Mouse (Mus musculus) adrenal gland, postnatal 36 days (tissue): Measurements from ENCODE around the gene Rab4a. TPM values are rescaled to one million over a fixed set of nuclear protein-coding genes. Genes with fewer than 3 reads are reported as not detected.

Experiments used
- DNase-seq, 2 experiments: peaks; one replicate each; pipeline ENCODE4 v3.0.0; 2021; ENCODE audit warnings: mixed read lengths in 1 of 2
- long read RNA-seq, 2 experiments: library from polyadenylated mRNA; stranded (forward); transcript quantifications; one replicate each; pipeline ENCODE4 v2.0.0; 2021; ENCODE audit warnings: borderline sequencing depth in 2 of 2
- total RNA-seq, 2 experiments: library from RNA; stranded (reverse); gene quantifications; 2 replicates each; pipeline ENCODE4 v1.2.3; 2021

Rab4a gene
- 10 to 100 TPM; 23.2 to 34.6 TPM for total RNA-seq
- long read RNA-seq, experiment 1, transcript Rab4a-202 (8 exons, 1,419 nt), result major isoform, 38 of 47 reads
- long read RNA-seq, experiment 1, partial matches to known transcripts, result 0 of 47 reads
- long read RNA-seq, experiment 1, other reads (novel, unspliced or antisense), result 8 of 47 reads
- long read RNA-seq, experiment 2, transcript Rab4a-202 (8 exons, 1,419 nt), result major isoform, 16 of 20 reads
- long read RNA-seq, experiment 2, partial matches to known transcripts, result 1 of 20 reads
- long read RNA-seq, experiment 2, other reads (novel, unspliced or antisense), result 3 of 20 reads

DNA sequence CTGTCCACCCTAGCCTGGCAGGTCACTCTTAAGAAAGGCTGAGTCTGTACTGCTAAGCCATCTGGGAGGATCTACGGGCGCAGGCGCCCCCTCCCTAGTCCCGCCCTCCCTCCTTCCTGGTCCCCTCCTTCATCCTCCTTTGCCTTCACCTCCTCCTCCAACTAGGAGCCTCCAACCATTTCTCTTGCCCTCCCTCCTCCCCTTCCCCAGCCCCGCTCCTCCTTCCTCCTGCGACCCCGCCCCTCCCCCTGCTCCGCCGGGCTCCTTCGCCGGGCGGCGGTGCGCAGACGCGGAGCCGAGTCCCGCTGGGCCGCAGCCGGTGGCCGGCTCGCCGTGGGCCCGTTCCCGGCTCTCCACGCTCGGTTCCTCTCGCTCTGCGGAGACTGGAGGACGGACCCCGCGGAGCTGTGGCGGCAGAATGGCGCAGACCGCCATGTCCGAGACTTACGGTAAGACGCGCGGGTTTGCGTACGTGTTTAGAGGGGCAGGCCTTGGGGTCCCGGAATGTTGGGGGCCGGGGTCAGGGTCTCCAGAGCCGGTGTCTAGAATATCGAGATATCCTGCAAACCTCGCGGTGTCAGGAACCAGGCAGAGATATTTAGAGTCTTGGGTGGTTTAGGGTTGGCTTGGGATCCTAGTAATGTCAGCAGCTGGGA is at the start of gene Rab4a:
Gene Rab4a, plus strand, starts transcription at position 268 of the 656 bp plus-strand sequence.
- peak; percentile 89 to 96 for DNase-seq

DNA sequence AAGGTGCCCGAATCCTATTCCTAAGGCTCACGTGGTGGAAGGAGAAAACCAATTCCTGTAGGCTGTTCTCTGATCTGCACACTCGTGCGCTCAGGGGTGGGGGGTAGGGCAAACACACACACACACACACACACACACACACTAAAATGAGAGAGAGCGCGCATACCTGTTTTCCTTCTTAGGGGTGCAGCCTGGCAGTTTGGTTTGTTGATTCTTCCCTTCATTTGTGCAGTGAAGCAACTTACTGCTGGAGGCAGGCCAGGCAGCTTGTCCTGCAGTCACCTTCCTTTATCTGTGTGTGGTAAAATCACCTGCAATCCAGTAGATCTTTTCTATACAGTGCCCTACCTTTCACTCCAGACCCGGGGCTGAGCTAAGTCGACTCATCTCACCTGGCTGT is 48.9 kb upstream of the Rab4a start:
- no peak for DNase-seq

DNA sequence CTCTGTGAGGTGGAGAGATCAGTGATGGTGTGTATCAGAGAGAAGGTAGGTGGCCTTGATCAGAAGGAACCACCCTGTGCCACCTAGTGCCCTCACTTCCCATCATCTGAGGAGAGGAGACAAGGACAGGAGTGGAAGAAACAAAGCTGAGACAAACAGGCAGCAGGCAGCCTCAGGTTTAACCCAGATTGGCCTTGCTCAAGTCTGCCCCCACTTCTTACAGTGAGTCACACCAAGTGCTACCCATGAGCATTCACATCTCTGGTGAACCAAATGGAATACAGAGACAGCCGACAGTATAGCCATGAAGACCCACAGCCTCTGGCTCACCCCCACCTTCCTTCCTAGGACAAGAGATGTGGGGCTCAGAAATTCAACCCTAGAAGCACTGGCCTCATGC is 46.9 kb upstream of the Rab4a start:
- DNase-seq, result no peak

DNA sequence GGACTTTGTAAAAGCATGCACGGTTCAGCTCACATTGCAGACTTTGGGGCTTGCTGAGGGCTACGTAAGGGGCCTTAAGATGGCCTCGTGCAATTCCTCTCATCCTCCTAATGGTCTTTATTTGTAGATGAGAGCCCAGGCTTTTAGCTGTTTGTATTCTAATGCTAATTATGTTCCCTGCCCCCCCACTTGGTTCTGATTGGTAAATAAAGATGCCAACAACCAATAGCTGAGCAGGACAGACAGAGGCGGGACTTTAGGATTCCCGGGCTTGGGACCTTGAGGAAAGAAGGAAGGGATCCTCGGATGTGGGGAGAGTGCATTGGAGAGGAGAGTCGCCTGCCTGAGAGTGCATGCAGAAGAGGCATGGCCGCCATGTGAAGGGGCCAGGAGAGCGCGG is 45.9 kb upstream of the Rab4a start:
- DNase-seq, result no peak

DNA sequence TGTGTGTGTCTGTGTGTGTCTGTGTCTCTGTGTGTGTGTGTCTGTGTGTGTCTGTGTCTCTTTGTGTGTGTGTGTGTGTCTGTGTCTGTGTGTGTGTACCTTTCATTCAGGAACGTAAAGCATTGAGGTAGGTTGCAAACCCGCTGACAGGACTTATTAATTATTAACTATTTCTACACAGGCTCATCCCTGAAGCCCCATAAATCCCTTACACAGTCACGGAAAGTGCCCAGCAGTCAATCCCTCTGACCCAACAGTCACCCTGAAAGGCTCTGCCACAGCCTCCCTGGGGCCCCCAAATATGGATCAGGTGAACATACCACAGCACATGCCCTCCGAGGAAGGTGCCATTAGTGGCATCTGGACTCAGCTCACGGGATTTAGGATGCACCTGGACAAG is 45.2 kb upstream of the Rab4a start:
- no peak for DNase-seq

DNA sequence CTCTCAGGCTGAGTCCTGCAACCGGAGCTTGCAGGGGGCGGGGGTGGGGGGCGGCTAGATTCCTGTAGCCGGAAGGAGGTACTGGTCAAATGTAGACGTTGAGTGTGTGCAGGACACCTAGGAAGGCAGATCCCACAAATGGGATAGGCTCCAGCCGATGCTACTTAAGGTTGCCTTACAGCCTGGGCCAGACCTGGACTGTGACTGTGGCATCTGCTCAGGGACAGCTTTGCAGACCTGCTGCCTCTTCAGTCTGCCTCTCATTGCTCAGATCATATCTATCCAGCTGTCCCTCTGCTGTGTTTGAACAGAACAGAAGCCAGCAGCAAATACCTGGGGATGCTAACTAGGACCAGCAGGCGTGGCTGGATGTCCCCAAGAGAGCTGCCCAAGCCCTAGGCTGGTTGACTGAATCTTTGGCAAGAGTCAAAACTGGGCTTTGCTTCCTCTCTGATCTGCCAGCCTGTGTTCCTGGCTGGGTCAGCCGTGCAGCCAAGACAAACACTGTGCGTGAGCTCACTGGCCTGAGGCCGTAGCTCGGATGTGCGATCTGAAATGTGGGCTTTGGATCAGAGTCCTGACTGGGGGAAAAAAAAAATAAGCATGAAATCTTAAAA is 44.4 kb upstream of the Rab4a start:
- DNase-seq, result peak; percentile 66 to 78

DNA sequence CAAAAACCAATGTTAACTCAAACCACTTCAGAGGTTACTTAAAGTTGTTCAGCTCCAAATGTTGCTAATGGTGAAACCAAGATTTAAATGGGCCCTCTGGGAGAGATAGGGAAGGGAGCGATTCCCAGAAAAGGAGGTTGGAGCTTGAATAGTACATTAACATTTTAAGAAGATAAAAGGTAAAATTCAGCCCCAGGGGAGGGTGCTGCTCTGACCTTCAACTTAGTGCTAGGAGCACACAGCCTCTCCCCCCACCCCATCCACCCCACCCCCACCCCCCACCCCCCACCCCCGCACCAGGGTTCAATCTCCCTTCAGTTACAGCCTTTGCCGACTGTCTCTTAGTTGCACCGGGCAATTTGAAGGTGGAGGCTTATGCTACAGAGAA is 43.9 kb upstream of the Rab4a start:
- DNase-seq, result no peak

DNA sequence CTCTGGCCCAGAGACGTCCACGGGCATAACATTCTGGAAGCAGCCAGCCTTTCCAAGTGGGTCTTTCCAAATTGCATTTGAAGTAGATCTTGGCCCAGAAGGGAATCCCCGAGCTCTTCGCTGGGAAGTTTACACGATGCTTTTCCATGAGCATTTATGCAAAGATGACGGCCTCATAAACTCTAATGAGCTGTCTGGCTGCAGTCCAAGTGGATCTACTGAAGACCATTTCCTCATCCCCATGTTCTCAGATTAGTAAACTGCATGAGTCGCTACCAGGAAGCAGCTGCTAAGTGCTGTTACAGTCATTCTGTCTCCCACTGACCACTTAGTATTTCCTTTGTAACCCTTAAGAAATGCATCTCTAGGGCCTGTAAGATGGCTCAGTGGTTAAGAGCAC is 42.4 kb upstream of the Rab4a start:
- no peak for DNase-seq

DNA sequence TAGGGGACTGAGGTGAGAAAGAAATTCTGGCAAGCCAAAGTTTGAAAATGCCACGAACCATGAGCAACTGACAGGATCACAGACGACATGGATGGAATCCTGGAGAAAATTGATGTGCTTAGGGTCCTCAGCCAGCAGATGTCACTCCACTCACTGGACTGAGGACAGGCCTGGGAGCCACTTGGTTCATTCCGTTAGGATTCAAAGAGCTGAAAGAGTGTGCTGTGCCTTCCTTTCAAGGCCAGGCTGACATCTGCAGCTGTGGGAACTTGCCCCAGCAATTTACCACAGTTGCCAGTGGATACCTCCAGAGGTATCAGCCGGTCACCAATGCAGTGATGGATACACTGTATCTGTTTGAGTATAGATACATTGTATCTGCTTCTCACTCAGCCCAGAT is 41.1 kb upstream of the Rab4a start:
- DNase-seq, result peak; percentile 38 to 54

DNA sequence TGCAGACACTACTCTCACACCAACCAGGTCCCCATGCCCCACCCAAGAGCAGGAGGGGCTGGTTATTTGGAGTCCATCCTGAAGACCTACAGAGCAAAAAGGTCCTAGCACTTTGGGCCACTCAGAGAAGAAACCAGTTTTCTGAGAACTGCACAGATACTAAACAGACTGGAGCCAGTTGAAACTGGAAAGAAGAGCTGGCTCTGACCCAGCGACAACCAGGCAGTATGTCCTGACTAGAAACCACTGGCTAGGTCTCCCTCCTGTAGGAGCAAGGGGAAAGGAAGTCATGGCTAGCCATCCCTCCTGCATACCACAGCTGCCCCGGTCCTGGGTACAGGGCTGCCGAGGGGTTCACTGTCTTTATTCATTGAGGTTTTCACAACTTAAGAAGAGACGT is 39.3 kb upstream of the Rab4a start:
- DNase-seq, result no peak

DNA sequence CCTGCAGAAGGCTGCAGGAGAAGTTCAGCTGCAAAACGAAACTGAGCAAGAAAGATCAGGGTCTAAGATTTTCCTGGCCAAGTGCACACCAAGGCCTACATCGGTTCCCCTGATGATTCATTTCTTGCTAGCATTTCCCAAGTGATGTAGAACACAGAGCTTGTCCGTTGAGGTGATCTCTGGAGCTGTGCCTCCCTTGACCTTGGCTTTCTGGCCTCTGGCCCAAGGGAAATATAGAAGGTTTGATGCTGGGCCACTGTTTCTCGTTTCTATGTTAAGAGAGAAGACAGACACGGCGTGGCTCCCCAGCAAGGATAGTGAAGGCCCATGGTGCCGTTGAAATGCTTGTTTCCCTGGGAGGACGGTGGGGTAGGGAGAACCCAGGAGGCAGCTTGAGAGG is 37.9 kb upstream of the Rab4a start:
- DNase-seq, result peak in 1 of 2 experiments; percentile 33

DNA sequence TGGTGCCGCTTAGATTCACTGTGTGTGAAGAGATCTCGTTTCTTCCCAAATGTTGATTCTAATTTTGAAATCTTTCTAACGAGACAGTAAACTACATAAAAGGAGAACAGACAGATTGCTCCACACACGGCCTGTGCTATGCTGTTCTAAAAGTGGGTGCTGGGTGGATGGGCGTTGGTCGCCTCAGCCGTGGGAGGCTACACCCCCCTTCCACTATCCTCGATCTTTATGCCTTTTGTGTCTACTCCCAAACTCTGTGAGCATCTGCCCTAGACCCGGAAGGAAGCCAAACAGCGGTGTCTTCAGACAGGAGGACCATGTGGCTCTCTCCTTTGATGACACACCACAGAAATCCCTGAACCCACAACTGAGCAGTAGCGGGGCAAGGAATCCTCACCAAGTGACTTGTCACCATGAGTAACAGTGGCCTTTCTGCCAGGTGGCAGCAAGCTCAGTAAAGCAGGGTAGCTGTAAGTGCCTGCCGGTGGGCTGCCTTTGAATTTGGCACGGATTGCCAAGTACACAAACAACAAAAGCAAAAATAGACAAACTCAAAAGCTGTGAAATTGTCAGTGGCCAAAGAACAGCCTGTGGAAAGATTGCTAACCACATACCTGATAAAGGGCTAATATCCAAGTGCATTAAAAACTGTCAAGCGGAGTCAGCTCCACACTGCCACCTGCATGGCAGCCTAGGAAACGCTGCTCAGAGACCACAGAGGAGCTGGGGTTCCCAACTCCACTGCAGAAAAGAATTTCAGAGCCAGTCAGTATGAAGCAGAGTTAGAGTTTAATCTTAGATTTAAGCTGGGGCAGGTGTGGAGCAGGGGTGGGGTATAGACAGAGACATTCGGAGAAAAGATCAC is 37.1 kb upstream of the Rab4a start:
- peak; percentile 60 to 77 for DNase-seq

DNA sequence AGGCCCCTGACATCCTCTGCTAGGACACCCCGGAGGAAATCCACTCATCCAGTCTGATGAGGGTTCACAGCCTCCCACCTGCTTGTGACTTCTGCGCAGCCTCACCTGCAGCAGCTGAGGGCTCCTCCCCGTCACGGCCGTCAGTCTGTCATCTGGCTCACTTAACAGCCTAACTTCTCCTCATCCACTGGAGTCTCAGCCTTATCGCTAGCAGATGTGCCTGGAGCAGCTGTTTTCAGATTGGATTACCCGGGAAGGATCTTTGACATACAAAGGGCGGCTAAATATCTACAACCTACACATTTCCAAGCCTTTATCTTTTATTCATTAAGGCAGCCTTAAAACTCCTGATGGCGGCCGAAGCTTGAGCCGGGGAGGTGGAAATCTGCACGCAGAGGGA is 32.3 kb upstream of the Rab4a start:
- no peak for DNase-seq

DNA sequence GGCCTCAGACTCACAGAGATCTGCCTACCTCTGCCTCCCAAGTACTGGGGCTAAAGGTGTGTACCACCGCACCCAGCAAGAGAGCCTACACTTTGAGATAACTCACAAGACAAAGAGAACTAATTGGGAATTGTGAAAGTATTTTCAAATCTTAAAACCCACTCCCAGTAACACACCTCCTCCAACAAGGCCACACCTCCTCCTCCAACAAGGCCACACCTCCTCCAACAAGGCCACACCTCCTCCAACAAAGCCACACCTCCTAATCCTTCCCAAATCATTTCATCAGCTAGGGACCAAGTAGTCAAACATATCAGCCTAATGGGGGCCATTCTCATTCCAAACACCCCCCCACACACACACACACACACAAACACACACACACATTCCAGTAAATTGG is 31.3 kb upstream of the Rab4a start:
- no peak for DNase-seq

DNA sequence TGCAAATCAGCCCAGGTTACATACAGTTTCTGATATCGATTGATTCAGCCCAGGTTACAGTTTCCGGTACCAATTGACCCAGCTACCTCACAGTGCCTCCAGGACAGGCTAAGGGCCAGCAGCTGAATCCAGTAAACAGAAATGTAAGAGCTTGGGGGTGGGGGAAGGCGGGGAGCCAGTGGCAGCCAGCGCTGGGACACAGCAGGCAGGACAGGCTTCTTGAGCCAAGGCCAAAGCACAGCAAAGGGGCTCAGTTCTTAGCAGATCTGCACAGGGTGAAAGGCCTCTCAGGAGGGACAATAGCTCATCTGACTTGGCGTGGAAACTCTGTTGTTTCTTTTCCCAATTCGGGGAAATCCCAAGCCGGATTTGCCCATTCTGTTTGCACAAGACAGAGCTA is 28.5 kb upstream of the Rab4a start:
- DNase-seq, result peak in 1 of 2 experiments; percentile 72

DNA sequence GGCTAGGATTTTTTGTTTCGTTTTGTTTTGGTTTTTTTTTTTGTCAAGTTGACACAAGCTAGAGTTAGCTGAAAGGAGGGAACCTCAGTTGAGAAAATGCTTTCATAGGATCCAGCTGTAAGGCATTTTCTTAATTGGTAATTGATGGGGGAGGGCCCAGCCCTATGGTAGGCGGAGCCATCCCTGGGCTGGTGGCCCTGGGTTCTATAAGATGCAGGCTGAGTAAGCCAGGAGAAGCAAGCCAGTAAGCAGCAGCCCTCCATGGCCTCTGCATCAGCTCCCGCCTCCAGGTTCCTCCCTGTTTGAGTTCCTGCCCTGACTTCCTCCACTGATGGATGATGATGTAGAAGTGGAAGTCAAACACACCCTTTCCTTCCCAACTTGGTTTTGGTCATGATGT is 25.3 kb upstream of the Rab4a start:
- DNase-seq, result no peak

DNA sequence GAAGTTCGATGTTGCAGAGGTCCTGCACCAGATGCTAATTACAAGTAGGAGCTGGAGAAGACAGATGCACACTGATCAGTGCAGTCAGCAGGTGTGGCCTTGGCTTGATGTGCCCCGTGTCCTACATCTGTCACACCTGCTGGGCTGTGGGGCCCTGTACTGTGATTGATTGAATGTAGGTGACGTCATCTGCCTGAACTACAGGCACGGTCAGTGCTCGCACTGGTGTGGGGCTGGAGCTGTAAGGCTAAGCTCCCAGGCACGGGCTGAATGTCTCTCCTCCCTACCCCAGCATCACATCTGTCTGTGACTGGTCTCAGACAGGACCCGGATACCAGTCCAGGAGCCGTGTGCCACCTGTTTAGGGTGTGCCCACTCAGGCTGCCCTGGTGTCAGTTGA is 24.5 kb upstream of the Rab4a start:
- DNase-seq, result no peak

DNA sequence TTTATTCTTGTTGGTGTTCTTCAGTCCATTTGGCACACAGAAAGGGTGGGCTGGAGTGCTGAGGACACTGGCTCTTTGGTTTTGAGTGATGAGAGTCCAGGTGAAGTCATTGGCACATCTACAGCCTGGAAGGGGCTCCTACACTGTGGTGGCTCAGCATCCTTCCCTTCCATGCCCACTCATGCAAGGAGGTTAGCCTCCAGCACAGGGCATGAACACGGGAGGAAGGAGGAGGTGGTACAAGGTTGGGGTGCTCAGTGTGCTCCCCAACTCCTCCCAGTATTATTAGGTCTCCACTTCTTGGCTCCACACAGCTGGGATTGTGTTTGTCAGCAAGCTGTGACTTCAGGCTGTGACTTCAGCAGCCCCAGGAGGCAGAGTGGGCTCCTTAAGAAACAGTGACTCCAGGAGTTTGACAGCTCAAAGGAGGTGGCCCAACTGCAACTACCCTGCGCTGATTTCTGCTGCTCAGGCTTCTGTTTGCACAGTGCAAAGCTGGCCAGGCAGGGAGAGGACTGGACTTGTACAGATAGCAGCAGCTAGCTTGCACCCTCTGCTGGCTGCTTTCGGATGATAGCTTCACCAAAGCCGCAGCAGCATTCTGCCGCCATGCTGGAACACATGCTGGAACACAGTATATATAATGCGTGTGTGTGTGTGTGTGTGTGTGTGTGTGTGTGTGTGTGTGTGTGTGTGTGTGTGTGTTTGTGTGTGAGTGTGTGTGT is 22.1 kb upstream of the Rab4a start:
- peak; percentile 84 to 89 for DNase-seq

DNA sequence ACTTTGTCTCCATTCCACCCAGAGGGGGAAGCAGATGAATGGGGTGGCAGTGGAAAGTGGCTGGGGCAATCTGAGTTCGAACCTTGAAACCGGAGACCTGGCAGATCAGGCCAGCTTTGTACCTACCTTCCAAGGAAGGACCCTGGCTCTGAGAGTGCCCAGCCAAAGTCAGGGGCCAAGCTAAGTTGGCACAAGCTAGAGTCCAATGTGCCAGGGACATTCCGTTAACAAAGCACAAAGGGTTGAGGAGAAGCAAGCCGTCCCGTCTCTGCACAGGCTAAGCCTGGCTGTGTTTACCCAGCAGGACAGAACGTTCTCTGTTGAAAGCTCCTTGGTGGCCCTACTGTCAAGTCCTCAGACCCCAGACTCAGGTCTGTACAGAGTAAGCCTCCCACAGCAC is 19.6 kb upstream of the Rab4a start:
- DNase-seq, result no peak

DNA sequence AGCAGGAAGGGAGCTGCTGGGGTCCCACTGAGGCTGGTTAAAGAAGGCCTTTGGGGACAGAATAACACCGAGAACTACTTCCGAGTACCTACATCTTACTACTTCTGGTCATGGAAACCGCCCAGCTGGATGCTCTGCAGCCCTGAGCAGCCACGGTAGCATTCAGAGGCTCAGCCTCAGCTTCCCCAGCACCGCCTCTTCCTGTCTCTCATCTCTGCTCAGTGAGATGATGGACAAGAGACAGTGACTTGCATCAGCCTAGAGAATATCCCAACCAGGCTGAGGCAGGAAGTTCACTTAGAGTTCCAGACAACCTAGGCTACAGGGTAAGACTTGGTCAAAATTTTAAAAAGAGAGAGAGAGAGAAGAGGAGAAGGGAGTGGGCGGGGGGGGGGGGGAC is 19.1 kb upstream of the Rab4a start:
- DNase-seq, result no peak

DNA sequence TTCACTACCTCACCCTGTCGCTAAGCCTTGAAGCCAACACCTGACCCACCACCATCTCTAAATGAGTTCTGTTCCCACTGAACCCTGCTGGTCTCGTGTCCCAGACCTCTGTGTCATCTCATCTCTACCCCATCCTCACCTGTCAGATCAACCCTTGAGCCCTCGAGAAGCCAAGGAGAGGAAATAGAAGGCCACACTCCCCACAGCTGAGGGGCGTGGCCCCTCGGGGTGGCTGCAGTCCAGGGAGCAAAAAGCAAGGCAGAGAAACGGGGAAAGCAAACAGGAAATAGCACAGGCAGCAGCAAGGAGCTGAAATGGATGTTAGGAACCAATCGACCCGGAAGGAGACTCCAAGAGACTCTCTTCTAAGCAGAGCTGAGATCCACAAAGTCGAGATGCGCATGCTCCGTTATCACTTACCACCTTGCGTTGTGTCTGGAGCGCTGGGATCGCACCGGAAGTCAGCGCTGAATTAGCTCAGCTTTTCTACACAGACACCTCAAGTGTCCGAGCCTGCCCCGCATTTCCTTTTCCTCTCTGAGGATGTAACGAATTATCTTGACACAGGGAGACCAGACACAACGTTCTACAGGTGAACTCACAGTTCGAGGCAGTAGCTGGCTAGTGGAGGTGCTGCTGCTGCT is 18.4 kb upstream of the Rab4a start:
- DNase-seq, result no peak
